Mouse (Mus musculus) ES-E14 (cell line): ENCODE measurements at regions not wholly inside any gene's neighbourhood (a gene's known extent, or its start where the extent isn't known, plus 50 kb on each side); places are given as distances from the start of the nearest gene placed in this dataset.

Experiments
- ZC3H11A ChIP-seq: IDR thresholded peaks from 2 replicates; pipeline ENCODE4 v1.6.1; 2012; ENCODE audit warnings: low read depth, mild to moderate bottlenecking, inconsistent platforms, low read length, borderline replicate concordance
- ZNF384 ChIP-seq: IDR thresholded peaks from 2 replicates; pipeline ENCODE4 v1.6.1; 2012; ENCODE audit warnings: low read depth, low read length, inconsistent platforms

DNA sequence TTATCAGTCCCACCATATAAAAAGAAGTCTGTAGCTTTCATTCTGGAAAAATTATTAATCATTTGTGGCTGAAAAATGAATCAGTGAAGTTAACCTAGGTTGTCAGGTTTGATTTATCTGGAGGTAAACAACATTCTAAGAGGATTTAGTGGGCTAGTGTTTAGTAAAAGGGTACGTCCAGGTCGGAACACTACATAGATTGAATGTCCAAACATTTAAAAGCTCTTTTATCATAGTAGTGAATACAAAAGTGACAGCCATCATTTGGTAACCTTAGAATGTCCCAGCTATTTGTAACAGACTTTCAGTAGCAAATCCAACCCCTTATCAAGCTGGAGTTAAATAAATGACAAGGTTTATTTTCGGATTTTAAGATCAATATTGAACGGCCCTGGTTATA is 192.7 kb upstream of the Tmco5 start:
- no peak for TF ChIP-seq ZC3H11A
- TF ChIP-seq ZNF384 = no peak
